Mouse (Mus musculus): ENCODE results near the gene Plcz1. TPM values are rescaled to one million over a fixed set of nuclear protein-coding genes. Genes with fewer than 3 reads are reported as not detected.

The Plcz1 gene
- polyA plus RNA-seq (2012; fragmentation: generic; extraction: Trizol) = not detected
- long read RNA-seq, experiment 1 = 0 reads
- long read RNA-seq, experiment 2 = 0 reads

DNA sequence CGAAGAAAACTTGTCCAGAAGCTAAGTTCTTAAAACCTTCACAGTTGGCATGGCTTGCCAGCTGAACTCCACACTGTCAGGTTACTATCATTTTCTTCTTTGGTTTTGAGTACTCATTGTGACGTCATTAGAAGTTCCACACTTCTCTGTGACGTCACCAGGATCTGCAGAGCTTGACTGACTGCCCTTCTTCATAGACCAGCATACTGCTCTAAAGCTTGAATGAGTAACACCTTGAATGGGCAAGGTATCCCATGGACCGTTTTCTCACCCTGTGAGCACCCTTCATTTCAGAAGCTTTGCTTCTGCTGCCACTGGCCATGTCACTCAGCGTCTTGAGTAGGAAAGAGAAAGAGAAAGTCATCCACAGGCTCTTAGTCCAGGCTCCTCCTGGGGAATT lies at the start of gene Plcz1:
TSS of gene Plcz1 (minus strand) at position 101 of the 400 bp plus-strand sequence.
- Histone ChIP-seq H3ac (ENCODE audit: control insufficient read depth, insufficient read length, low read depth) (no peak within 1 kb of the TSS), H3K36me3 (ENCODE audit: control insufficient read depth, insufficient read depth) (no peaks in the 10 kb centered on the region), H3K27me3 (ENCODE audit: control insufficient read depth, insufficient read depth, insufficient read length) (no peaks in the 10 kb centered on the region), H3K79me3 (ENCODE audit: low read depth) (no peaks in the 10 kb centered on the region), H3K79me2 (ENCODE audit: control insufficient read depth, insufficient read depth) (no peaks in the 10 kb centered on the region), H3K4me3 (ENCODE audit: insufficient read depth, poor library complexity, severe bottlenecking) (no peak within 1 kb of the TSS)
- TF ChIP-seq MYOD1 (IDR thresholded peaks at IDR 0.05; ENCODE audit: control insufficient read depth, insufficient read length, low read depth) = no peak
- no peak for TF ChIP-seq MAX (IDR thresholded peaks at IDR 0.05)
- TF ChIP-seq CEBPB (IDR thresholded peaks at IDR 0.05; ENCODE audit: low read depth) = no peak
- TF ChIP-seq MYOG (IDR thresholded peaks at IDR 0.05; ENCODE audit: control insufficient read depth, extremely low read depth, insufficient read length) = no peak
- TF ChIP-seq USF1 (IDR thresholded peaks at IDR 0.05; ENCODE audit: low read depth) = no peak
- TF ChIP-seq CTCF (IDR thresholded peaks at IDR 0.05; ENCODE audit: control insufficient read depth, insufficient read depth, insufficient read length) = no peak
- no peak for TF ChIP-seq FOSL1 (IDR thresholded peaks at IDR 0.05; ENCODE audit: insufficient read depth, low read length, poor library complexity, severe bottlenecking)

DNA sequence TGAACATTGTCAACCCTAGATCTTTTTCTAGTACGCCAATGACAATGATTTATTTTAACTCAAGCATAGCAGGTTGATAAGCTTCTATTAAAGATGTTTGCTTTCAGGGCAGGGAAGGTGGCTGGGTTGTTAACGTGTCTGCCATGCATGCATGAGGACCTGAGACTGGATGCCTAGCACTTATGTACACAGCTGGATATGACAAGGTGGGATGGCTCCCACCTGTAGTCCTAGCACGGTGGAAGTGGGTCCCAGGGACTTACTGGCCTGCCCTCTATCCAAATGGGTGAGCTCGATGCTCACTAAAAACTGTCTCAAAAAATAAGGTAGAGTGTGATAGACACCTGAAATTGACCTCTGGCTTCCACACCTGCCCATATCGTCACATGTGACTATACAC lies 48.6 kb upstream of the Plcz1 start:
- Histone ChIP-seq H3K27me3 (ENCODE audit: control insufficient read depth, insufficient read depth, insufficient read length) (no peaks in the 10 kb centered on the region), H3K79me3 (ENCODE audit: low read depth) (no peaks in the 10 kb centered on the region), H3K79me2 (ENCODE audit: control insufficient read depth, insufficient read depth) (no peaks in the 10 kb centered on the region), H3K36me3 (ENCODE audit: control insufficient read depth, insufficient read depth) (no peaks in the 10 kb centered on the region), H3K4me3 (ENCODE audit: insufficient read depth, poor library complexity, severe bottlenecking) (no peak overlapping the region), H3ac (ENCODE audit: control insufficient read depth, insufficient read length, low read depth) (no peak overlapping the region)
- TF ChIP-seq CTCF (IDR thresholded peaks at IDR 0.05; ENCODE audit: control insufficient read depth, insufficient read depth, insufficient read length) (no peak), MAX (IDR thresholded peaks at IDR 0.05) (no peak), CEBPB (IDR thresholded peaks at IDR 0.05; ENCODE audit: low read depth) (no peak), USF1 (IDR thresholded peaks at IDR 0.05; ENCODE audit: low read depth) (no peak), MYOD1 (IDR thresholded peaks at IDR 0.05; ENCODE audit: control insufficient read depth, insufficient read length, low read depth) (no peak), MYOG (IDR thresholded peaks at IDR 0.05; ENCODE audit: control insufficient read depth, extremely low read depth, insufficient read length) (no peak), FOSL1 (IDR thresholded peaks at IDR 0.05; ENCODE audit: insufficient read depth, low read length, poor library complexity, severe bottlenecking) (no peak)

DNA sequence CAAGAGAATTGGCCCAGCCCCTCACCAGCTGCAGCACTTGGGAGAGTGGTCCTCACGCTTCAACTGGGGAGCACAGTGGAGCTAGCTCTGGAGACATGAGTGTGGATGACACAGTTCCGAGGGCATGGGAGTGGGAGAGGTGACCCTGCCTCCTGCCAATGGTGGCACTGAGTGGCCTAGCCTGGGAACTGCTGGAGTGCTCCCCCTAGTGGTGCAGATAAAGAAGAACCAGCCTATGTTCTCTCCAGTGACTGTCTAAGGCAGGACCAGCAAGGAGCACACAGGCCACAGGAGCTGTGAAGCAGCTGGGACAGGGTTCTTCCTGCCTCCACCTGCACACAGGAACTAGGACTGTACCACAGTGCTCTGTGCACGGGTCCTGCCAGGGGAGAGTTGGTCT lies 40.5 kb upstream of the Plcz1 start:
- TF ChIP-seq FOSL1 (IDR thresholded peaks at IDR 0.05; ENCODE audit: insufficient read depth, low read length, poor library complexity, severe bottlenecking) (no peak), USF1 (IDR thresholded peaks at IDR 0.05; ENCODE audit: low read depth) (no peak), MYOD1 (IDR thresholded peaks at IDR 0.05; ENCODE audit: control insufficient read depth, insufficient read length, low read depth) (no peak), MYOG (IDR thresholded peaks at IDR 0.05; ENCODE audit: control insufficient read depth, extremely low read depth, insufficient read length) (no peak)
- Histone ChIP-seq H3ac (ENCODE audit: control insufficient read depth, insufficient read length, low read depth) (no peak overlapping the region), H3K36me3 (ENCODE audit: control insufficient read depth, insufficient read depth) (no peaks in the 10 kb centered on the region)

DNA sequence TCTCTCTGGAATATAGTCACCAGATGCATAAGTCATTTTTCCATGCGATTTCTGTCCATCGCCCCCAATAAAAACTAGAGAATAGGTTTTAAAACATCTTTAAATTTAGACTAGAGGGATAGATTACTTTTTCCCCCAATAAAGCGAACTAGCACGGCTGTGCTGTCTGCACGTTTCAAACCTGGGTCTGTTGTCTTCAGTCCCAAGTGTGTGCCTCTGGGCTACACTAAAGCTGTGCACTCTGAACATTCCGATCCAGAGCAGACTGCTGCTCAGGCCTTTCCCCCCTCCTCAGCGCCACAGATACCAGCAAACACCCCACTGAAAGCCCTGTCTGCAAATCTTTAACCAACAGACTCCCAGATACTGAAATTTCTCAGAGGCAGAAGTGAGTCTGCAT lies 39.7 kb upstream of the Plcz1 start:
- Histone ChIP-seq H3K36me3 (ENCODE audit: control insufficient read depth, insufficient read depth) (no peaks in the 10 kb centered on the region), H3ac (ENCODE audit: control insufficient read depth, insufficient read length, low read depth) (no peak overlapping the region), H3K79me2 (ENCODE audit: control insufficient read depth, insufficient read depth) (no peaks in the 10 kb centered on the region), H3K27me3 (ENCODE audit: control insufficient read depth, insufficient read depth, insufficient read length) (no peaks in the 10 kb centered on the region), H3K79me3 (ENCODE audit: low read depth) (no peaks in the 10 kb centered on the region), H3K4me3 (ENCODE audit: insufficient read depth, poor library complexity, severe bottlenecking) (no peak overlapping the region)
- TF ChIP-seq MYOD1 (IDR thresholded peaks at IDR 0.05; ENCODE audit: control insufficient read depth, insufficient read length, low read depth) (no peak), MYOG (IDR thresholded peaks at IDR 0.05; ENCODE audit: control insufficient read depth, extremely low read depth, insufficient read length) (no peak), CTCF (IDR thresholded peaks at IDR 0.05; ENCODE audit: control insufficient read depth, insufficient read depth, insufficient read length) (no peak), USF1 (IDR thresholded peaks at IDR 0.05; ENCODE audit: low read depth) (no peak), MAX (IDR thresholded peaks at IDR 0.05) (no peak), FOSL1 (IDR thresholded peaks at IDR 0.05; ENCODE audit: insufficient read depth, low read length, poor library complexity, severe bottlenecking) (no peak), CEBPB (IDR thresholded peaks at IDR 0.05; ENCODE audit: low read depth) (no peak)

More for the DNA sequence above, 40.5 kb upstream of the Plcz1 start:
- H3K27me3 ChIP-seq (ENCODE audit: control insufficient read depth, insufficient read depth, insufficient read length) = no peaks in the 10 kb centered on the region
- H3K79me2 ChIP-seq (ENCODE audit: control insufficient read depth, insufficient read depth) = no peaks in the 10 kb centered on the region
- no peaks in the 10 kb centered on the region for H3K79me3 ChIP-seq (ENCODE audit: low read depth)
- H3K4me3 ChIP-seq (ENCODE audit: insufficient read depth, poor library complexity, severe bottlenecking) = no peak overlapping the region

DNA sequence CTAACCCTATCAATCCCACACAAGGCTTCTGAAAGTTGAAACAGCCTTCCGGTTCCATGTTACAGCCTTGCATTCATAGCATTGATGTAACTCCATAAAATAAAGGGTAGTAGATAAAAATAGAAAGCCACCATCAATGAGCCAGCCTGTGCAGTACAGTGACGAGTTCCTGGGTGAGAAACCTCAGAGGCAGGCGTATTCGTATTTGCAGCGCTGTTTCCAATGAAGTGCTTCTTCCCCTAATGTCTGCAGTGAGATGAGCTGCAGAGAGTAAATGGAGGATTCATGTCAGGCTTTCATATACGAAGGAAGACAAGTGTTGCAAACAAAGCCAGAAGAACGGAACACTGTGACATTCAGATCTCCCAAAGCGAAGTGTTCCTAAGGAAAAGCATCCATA lies 27.9 kb upstream of the Plcz1 start:
- no peak overlapping the region for H3K4me3 ChIP-seq (ENCODE audit: insufficient read depth, poor library complexity, severe bottlenecking)
- H3ac ChIP-seq (ENCODE audit: control insufficient read depth, insufficient read length, low read depth) = no peak overlapping the region
- TF ChIP-seq CEBPB (IDR thresholded peaks at IDR 0.05; ENCODE audit: low read depth) (no peak), CTCF (IDR thresholded peaks at IDR 0.05; ENCODE audit: control insufficient read depth, insufficient read depth, insufficient read length) (no peak), MYOG (IDR thresholded peaks at IDR 0.05; ENCODE audit: control insufficient read depth, extremely low read depth, insufficient read length) (no peak), USF1 (IDR thresholded peaks at IDR 0.05; ENCODE audit: low read depth) (no peak), MAX (IDR thresholded peaks at IDR 0.05) (no peak), MYOD1 (IDR thresholded peaks at IDR 0.05; ENCODE audit: control insufficient read depth, insufficient read length, low read depth) (no peak), FOSL1 (IDR thresholded peaks at IDR 0.05; ENCODE audit: insufficient read depth, low read length, poor library complexity, severe bottlenecking) (no peak)
- no peaks in the 10 kb centered on the region for H3K27me3 ChIP-seq (ENCODE audit: control insufficient read depth, insufficient read depth, insufficient read length)
- no peaks in the 10 kb centered on the region for H3K79me2 ChIP-seq (ENCODE audit: control insufficient read depth, insufficient read depth)
- H3K36me3 ChIP-seq (ENCODE audit: control insufficient read depth, insufficient read depth) = no peaks in the 10 kb centered on the region
- H3K79me3 ChIP-seq (ENCODE audit: low read depth) = no peaks in the 10 kb centered on the region

Data from C2C12 (cell line).